Mouse (Mus musculus) neural tube, embryonic 15.5 days (tissue): ENCODE data around the gene B4galnt3. TPM values are rescaled to one million over a fixed set of nuclear protein-coding genes. Genes with fewer than 3 reads are reported as not detected.

Experiments used
- ATAC-seq: fragments of 200-750 bp; cut with Nextera tagmentation; 2 replicates; pipeline ENCODE4 v1.8.0; 2017; ENCODE audit warnings: mild to moderate bottlenecking, moderate TSS enrichment, moderate library complexity; ENCODE audit not compliant: low FRiP score
- H3K27ac ChIP-seq: fragments of 300-500 bp; sonication (generic); replicated peaks from 2 replicates; pipeline ENCODE4 v1.5.1; 2015; ENCODE audit warnings: mild to moderate bottlenecking, inconsistent platforms
- H3K27me3 ChIP-seq: fragments of 300-500 bp; sonication (generic); replicated peaks from 2 replicates; pipeline ENCODE4 v1.6.1; 2015; ENCODE audit warnings: inconsistent platforms
- H3K36me3 ChIP-seq: fragments of 300-500 bp; sonication (generic); 2 replicates; pipeline ENCODE4 v1.6.1; 2015; ENCODE audit warnings: inconsistent platforms
- H3K4me1 ChIP-seq: fragments of 300-500 bp; sonication (generic); 2 replicates; pipeline ENCODE4 v1.6.1; 2015; ENCODE audit warnings: inconsistent platforms
- H3K4me2 ChIP-seq: fragments of 300-500 bp; sonication (generic); 2 replicates; pipeline ENCODE4 v1.6.1; 2015; ENCODE audit warnings: inconsistent platforms, mild to moderate bottlenecking, moderate library complexity
- H3K4me3 ChIP-seq: fragments of 300-500 bp; sonication (generic); replicated peaks from 2 replicates; pipeline ENCODE4 v1.5.1; 2015; ENCODE audit warnings: mild to moderate bottlenecking, inconsistent platforms
- H3K9ac ChIP-seq: fragments of 300-500 bp; sonication (generic); replicated peaks from 2 replicates; pipeline ENCODE4 v1.6.1; 2015; ENCODE audit warnings: mild to moderate bottlenecking, inconsistent platforms
- H3K9me3 ChIP-seq: fragments of 300-500 bp; sonication (generic); replicated peaks from 2 replicates; pipeline ENCODE4 v1.6.1; 2016; ENCODE audit warnings: inconsistent platforms
- WGBS: fragments of 180-500 bp; shearing (Covaris S2); methylation state at CpG from one replicate; pipeline ENCODE4 v1.1.7; 2015; ENCODE audit warnings: mixed read lengths; 5-methylcytosine and 5-hydroxymethylcytosine counted together
- polyA plus RNA-seq: library from polyadenylated mRNA; unstranded; fragments of >200 nt; fragmentation: Nextera tagmentation; extraction: Ambion mirVana; gene quantifications from 2 replicates; pipeline ENCODE4 v1.2.1, GENCODE M21; 2015

B4galnt3 gene
- polyA plus RNA-seq, 1 experiment from 2014 or later, result 0.24 TPM

- no peaks in the 10 kb centered on the region for H3K36me3 ChIP-seq
- no peak overlapping the region for H3K4me2 ChIP-seq
- no peaks in the 10 kb centered on the region for H3K27me3 ChIP-seq
- H3K27ac ChIP-seq, result no peak overlapping the region
- H3K4me1 ChIP-seq, result no peaks in the 10 kb centered on the region
- ATAC-seq, result no peak
- H3K9me3 ChIP-seq, result no peaks in the 10 kb centered on the region
- no peak overlapping the region for H3K9ac ChIP-seq
- WGBS, result 81% methylated on average over 8 of the region's 8 CpGs
- no peak overlapping the region for H3K4me3 ChIP-seq
Observed at GRCm38 (mm10) chr6:120243250-120243649, 51.1 kb downstream of the B4galnt3 start.

GRCm38 (mm10) chr6:120242530-120242929, 51.8 kb downstream of the B4galnt3 start:
- no peaks in the 10 kb centered on the region for H3K36me3 ChIP-seq
- H3K27me3 ChIP-seq, result no peaks in the 10 kb centered on the region
- no peak overlapping the region for H3K4me3 ChIP-seq
- H3K9me3 ChIP-seq, result no peaks in the 10 kb centered on the region
- no peak overlapping the region for H3K4me2 ChIP-seq
- no peak overlapping the region for H3K27ac ChIP-seq
- 89% methylated on average over 8 of the region's 8 CpGs for WGBS
- ATAC-seq, result no peak
- H3K4me1 ChIP-seq, result no peaks in the 10 kb centered on the region
- H3K9ac ChIP-seq, result no peak overlapping the region

GRCm38 (mm10) chr6:120241453-120241852, 52.9 kb downstream of the B4galnt3 start:
- Histone ChIP-seq H3K9ac (no peak overlapping the region), H3K4me2 (no peak overlapping the region), H3K27me3 (no peaks in the 10 kb centered on the region), H3K27ac (no peak overlapping the region), H3K4me3 (no peak overlapping the region), H3K36me3 (no peaks in the 10 kb centered on the region), H3K4me1 (no peaks in the 10 kb centered on the region), H3K9me3 (no peaks in the 10 kb centered on the region)
- WGBS, result 91% methylated on average over 12 of the region's 12 CpGs
- no peak for ATAC-seq

- Histone ChIP-seq H3K9ac (no peak overlapping the region), H3K9me3 (no peaks in the 10 kb centered on the region), H3K4me2 (no peak overlapping the region), H3K27me3 (no peaks in the 10 kb centered on the region), H3K4me1 (no peaks in the 10 kb centered on the region), H3K27ac (no peak overlapping the region), H3K36me3 (no peaks in the 10 kb centered on the region), H3K4me3 (no peak overlapping the region)
- no peak for ATAC-seq
- 86% methylated on average over 5 of the region's 5 CpGs for WGBS
Observed at GRCm38 (mm10) chr6:120240461-120240860, 53.9 kb downstream of the B4galnt3 start.

GRCm38 (mm10) chr6:120235874-120236273, 58.5 kb downstream of the B4galnt3 start:
- WGBS, result 61% methylated on average over 7 of the region's 7 CpGs
- H3K27me3 ChIP-seq, result no peaks in the 10 kb centered on the region
- H3K4me1 ChIP-seq, result no peaks in the 10 kb centered on the region
- no peaks in the 10 kb centered on the region for H3K9me3 ChIP-seq
- ATAC-seq, result no peak
- no peak overlapping the region for H3K4me3 ChIP-seq
- H3K9ac ChIP-seq, result no peak overlapping the region
- H3K27ac ChIP-seq, result no peak overlapping the region
- H3K36me3 ChIP-seq, result no peaks in the 10 kb centered on the region
- no peak overlapping the region for H3K4me2 ChIP-seq

- Histone ChIP-seq H3K27ac (no peak overlapping the region), H3K27me3 (no peaks in the 10 kb centered on the region), H3K4me3 (no peak overlapping the region), H3K4me2 (no peak overlapping the region), H3K9me3 (no peaks in the 10 kb centered on the region), H3K4me1 (no peaks in the 10 kb centered on the region), H3K36me3 (no peaks in the 10 kb centered on the region), H3K9ac (no peak overlapping the region)
- ATAC-seq, result no peak
- WGBS, result 95% methylated on average over 6 of the region's 6 CpGs
Observed at GRCm38 (mm10) chr6:120232885-120233284, 61.5 kb downstream of the B4galnt3 start.

- WGBS, result 10% methylated on average over 1 of the region's 1 CpGs
- Histone ChIP-seq H3K36me3 (no peaks in the 10 kb centered on the region), H3K9ac (no peak overlapping the region), H3K27me3 (no peaks in the 10 kb centered on the region), H3K4me3 (no peak overlapping the region), H3K9me3 (no peaks in the 10 kb centered on the region), H3K4me1 (no peaks in the 10 kb centered on the region), H3K4me2 (no peak overlapping the region), H3K27ac (no peak overlapping the region)
- no peak for ATAC-seq
Observed at GRCm38 (mm10) chr6:120230441-120230840, 63.9 kb downstream of the B4galnt3 start.

- H3K4me2 ChIP-seq, result no peak overlapping the region
- H3K36me3 ChIP-seq, result no peaks in the 10 kb centered on the region
- no peaks in the 10 kb centered on the region for H3K4me1 ChIP-seq
- H3K9ac ChIP-seq, result no peak overlapping the region
- H3K27me3 ChIP-seq, result no peaks in the 10 kb centered on the region
- H3K4me3 ChIP-seq, result no peak overlapping the region
- H3K27ac ChIP-seq, result no peak overlapping the region
- no peak for ATAC-seq
- 50% methylated on average over 7 of the region's 7 CpGs for WGBS
- no peaks in the 10 kb centered on the region for H3K9me3 ChIP-seq
Observed at GRCm38 (mm10) chr6:120229806-120230205, 64.6 kb downstream of the B4galnt3 start.

GRCm38 (mm10) chr6:120227068-120227467, 67.3 kb downstream of the B4galnt3 start:
- Histone ChIP-seq H3K4me2 (no peak overlapping the region), H3K4me1 (no peaks in the 10 kb centered on the region), H3K9ac (no peak overlapping the region), H3K4me3 (no peak overlapping the region), H3K27me3 (no peaks in the 10 kb centered on the region), H3K36me3 (no peaks in the 10 kb centered on the region), H3K9me3 (no peaks in the 10 kb centered on the region), H3K27ac (no peak overlapping the region)
- WGBS, result 91% methylated on average over 7 of the region's 7 CpGs
- ATAC-seq, result no peak

- no peaks in the 10 kb centered on the region for H3K36me3 ChIP-seq
- 74% methylated on average over 6 of the region's 6 CpGs for WGBS
- H3K4me3 ChIP-seq, result no peak overlapping the region
- H3K4me2 ChIP-seq, result no peak overlapping the region
- H3K4me1 ChIP-seq, result no peaks in the 10 kb centered on the region
- ATAC-seq, result no peak
- no peaks in the 10 kb centered on the region for H3K27me3 ChIP-seq
- no peak overlapping the region for H3K9ac ChIP-seq
- no peak overlapping the region for H3K27ac ChIP-seq
- H3K9me3 ChIP-seq, result no peaks in the 10 kb centered on the region
Observed at GRCm38 (mm10) chr6:120225355-120225754, 69.0 kb downstream of the B4galnt3 start.

- Histone ChIP-seq H3K9ac (no peak overlapping the region), H3K27ac (no peak overlapping the region), H3K27me3 (no peaks in the 10 kb centered on the region), H3K36me3 (no peaks in the 10 kb centered on the region), H3K4me1 (no peaks in the 10 kb centered on the region), H3K4me3 (no peak overlapping the region), H3K4me2 (no peak overlapping the region), H3K9me3 (no peaks in the 10 kb centered on the region)
- ATAC-seq, result no peak
- WGBS, result 29% methylated on average over 6 of the region's 6 CpGs
Observed at GRCm38 (mm10) chr6:120222669-120223068, 71.7 kb downstream of the B4galnt3 start.

GRCm38 (mm10) chr6:120219281-120219680, 75.1 kb downstream of the B4galnt3 start:
- no peak overlapping the region for H3K4me3 ChIP-seq
- no peak overlapping the region for H3K27ac ChIP-seq
- H3K9me3 ChIP-seq, result no peaks in the 10 kb centered on the region
- 80% methylated on average over 2 of the region's 2 CpGs for WGBS
- no peaks in the 10 kb centered on the region for H3K4me1 ChIP-seq
- no peak overlapping the region for H3K4me2 ChIP-seq
- no peaks in the 10 kb centered on the region for H3K27me3 ChIP-seq
- no peaks in the 10 kb centered on the region for H3K36me3 ChIP-seq
- no peak for ATAC-seq
- no peak overlapping the region for H3K9ac ChIP-seq

- WGBS, result 92% methylated on average over 1 of the region's 1 CpGs
- Histone ChIP-seq H3K9me3 (no peaks in the 10 kb centered on the region), H3K9ac (no peak overlapping the region), H3K4me3 (no peak overlapping the region), H3K27me3 (no peaks in the 10 kb centered on the region), H3K27ac (no peak overlapping the region), H3K4me2 (no peak overlapping the region), H3K4me1 (no peaks in the 10 kb centered on the region), H3K36me3 (no peaks in the 10 kb centered on the region)
- no peak for ATAC-seq
Observed at GRCm38 (mm10) chr6:120216702-120217101, 77.7 kb downstream of the B4galnt3 start.
